Mouse (Mus musculus): ENCODE results near the gene Ttyh3. TPM values are rescaled to one million over a fixed set of nuclear protein-coding genes. Genes with fewer than 3 reads are reported as not detected.

The Ttyh3 gene
- polyA plus RNA-seq, 1 experiment: 46.0 TPM

DNA sequence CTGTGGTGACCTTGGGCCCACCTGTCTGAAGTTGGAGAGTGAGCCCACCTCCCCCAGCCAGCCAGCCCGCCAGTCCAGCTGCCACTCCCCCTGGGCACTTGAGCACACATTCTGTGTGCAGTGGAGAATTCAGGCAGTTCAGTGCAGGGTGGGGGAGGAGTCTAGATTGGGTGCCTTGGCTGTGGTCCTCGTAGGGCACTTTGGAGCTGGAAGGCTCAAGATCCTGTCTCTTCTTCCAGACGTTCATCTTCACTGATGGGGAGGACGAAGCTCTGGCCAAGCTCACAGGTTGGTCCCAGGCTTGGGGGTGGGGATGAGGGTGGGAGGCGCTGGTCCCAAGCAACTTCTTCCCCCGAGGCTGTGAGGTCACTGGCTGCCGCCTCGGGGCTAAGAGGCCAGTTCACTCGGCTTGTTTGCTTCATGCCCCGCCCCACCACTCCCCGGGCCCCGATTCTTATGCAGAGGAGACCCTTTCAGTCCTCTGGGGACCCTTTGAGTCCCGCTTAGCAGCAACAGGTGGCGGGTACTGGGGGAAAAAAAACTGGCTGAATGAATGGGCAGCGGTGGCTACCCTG lies 37.1 kb downstream of the Ttyh3 start:
- Histone ChIP-seq H3K79me3 (ENCODE audit: low read depth) (peaks cover 31% of the 10 kb centered on the region), H3K27me3 (ENCODE audit: control insufficient read depth, insufficient read depth, insufficient read length) (no peaks in the 10 kb centered on the region), H3ac (ENCODE audit: control insufficient read depth, insufficient read length, low read depth) (peak overlapping the region; percentile 50), H3K79me2 (ENCODE audit: control insufficient read depth, insufficient read depth) (peaks cover 62% of the 10 kb centered on the region), H3K4me3 (ENCODE audit: insufficient read depth, poor library complexity, severe bottlenecking) (peak overlapping the region; percentile 21), H3K36me3 (ENCODE audit: control insufficient read depth, insufficient read depth) (peaks cover 35% of the 10 kb centered on the region)
- TF ChIP-seq MYOG (IDR thresholded peaks at IDR 0.05; ENCODE audit: control insufficient read depth, extremely low read depth, insufficient read length) (no peak), CEBPB (IDR thresholded peaks at IDR 0.05; ENCODE audit: low read depth) (no peak), USF1 (IDR thresholded peaks at IDR 0.05; ENCODE audit: low read depth) (no peak), CTCF (IDR thresholded peaks at IDR 0.05; ENCODE audit: control insufficient read depth, insufficient read depth, insufficient read length) (no peak), MYOD1 (IDR thresholded peaks at IDR 0.05; ENCODE audit: control insufficient read depth, insufficient read length, low read depth) (no peak), MAX (IDR thresholded peaks at IDR 0.05) (no peak), FOSL1 (IDR thresholded peaks at IDR 0.05; ENCODE audit: insufficient read depth, low read length, poor library complexity, severe bottlenecking) (no peak)

DNA sequence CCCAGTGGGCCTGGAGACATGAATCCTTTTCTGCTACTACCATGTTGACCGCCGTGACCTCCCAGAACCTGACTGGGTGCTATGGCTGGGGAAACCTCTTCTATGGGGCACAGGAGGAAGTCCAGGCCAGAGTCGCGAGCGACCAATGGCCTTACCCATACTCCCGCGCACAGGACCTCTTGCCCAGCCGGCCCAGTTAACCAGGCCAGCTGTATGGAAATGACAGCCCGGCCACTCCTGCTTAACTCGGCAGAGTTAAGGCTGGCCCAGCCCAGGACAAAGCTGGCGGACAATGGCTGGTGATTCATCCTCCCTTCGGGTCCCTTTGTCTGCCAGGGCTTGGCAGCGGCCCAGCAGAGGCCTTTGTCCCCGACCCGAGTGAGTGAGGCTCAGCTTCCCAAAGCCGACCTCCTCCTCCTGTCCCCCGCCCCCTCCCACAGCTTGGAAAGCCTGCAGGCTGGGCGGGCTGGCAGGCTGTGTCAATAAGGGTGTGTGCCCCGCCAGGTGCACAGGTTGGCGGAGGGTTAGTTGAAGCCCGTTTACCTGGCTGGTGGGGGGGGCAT lies 37.7 kb downstream of the Ttyh3 start:
- H3K79me2 ChIP-seq (ENCODE audit: control insufficient read depth, insufficient read depth): peaks cover 62% of the 10 kb centered on the region
- peak overlapping the region; percentile 21 for H3K4me3 ChIP-seq (ENCODE audit: insufficient read depth, poor library complexity, severe bottlenecking)

DNA sequence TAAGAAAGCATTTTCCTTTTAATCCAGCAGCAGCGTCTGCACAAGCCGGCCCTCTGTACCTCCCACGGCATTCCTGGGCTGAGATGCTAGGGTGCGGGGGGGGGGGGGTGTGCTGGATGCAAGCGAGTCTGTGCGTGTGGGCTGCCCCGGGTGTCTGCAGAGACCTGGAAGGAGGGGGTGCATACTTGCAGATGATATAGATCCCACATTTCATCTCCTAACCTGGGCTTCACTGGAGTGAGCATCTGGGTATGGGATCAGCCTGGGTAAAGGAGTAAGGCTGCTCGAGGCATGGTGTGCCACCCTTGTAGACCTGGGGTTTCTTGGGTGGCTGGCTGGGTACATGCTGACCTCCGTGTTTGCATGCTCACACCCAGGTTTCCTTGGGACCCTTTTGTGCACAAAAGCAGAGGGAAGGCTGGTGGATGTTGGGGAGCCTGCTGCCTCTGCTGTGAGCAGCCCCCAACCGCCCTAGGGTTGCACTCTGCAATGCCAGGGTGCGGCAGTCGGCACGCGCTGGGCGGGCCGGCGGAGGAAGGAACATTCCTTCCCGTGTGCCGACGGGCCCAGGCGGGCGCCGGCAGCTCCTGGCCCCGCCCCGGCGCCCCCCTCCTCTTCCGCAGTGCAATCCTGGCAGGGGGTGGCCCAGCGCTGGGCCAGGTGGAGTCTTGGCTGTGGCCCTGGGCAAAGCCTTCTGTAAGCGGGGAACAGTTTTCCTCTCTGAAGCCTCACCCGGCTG lies 38.4 kb downstream of the Ttyh3 start:
- no peaks in the 10 kb centered on the region for H3K27me3 ChIP-seq (ENCODE audit: control insufficient read depth, insufficient read depth, insufficient read length)
- H3ac ChIP-seq (ENCODE audit: control insufficient read depth, insufficient read length, low read depth): peak overlapping the region; percentile 58
- TF ChIP-seq MAX (IDR thresholded peaks at IDR 0.05): peak; percentile 58
- no peak for TF ChIP-seq MYOD1 (IDR thresholded peaks at IDR 0.05; ENCODE audit: control insufficient read depth, insufficient read length, low read depth)
- peak overlapping the region; percentile 59 for H3K4me3 ChIP-seq (ENCODE audit: insufficient read depth, poor library complexity, severe bottlenecking)
- peaks cover 26% of the 10 kb centered on the region for H3K36me3 ChIP-seq (ENCODE audit: control insufficient read depth, insufficient read depth)
- peaks cover 62% of the 10 kb centered on the region for H3K79me2 ChIP-seq (ENCODE audit: control insufficient read depth, insufficient read depth)
- peaks cover 31% of the 10 kb centered on the region for H3K79me3 ChIP-seq (ENCODE audit: low read depth)

More for the DNA sequence above, 37.7 kb downstream of the Ttyh3 start:
- Histone ChIP-seq H3K79me3 (ENCODE audit: low read depth) (peaks cover 31% of the 10 kb centered on the region), H3K27me3 (ENCODE audit: control insufficient read depth, insufficient read depth, insufficient read length) (no peaks in the 10 kb centered on the region), H3ac (ENCODE audit: control insufficient read depth, insufficient read length, low read depth) (peak overlapping the region; percentile 58), H3K36me3 (ENCODE audit: control insufficient read depth, insufficient read depth) (peaks cover 30% of the 10 kb centered on the region)
- TF ChIP-seq FOSL1 (IDR thresholded peaks at IDR 0.05; ENCODE audit: insufficient read depth, low read length, poor library complexity, severe bottlenecking) (no peak), CEBPB (IDR thresholded peaks at IDR 0.05; ENCODE audit: low read depth) (no peak), CTCF (IDR thresholded peaks at IDR 0.05; ENCODE audit: control insufficient read depth, insufficient read depth, insufficient read length) (no peak), MYOG (IDR thresholded peaks at IDR 0.05; ENCODE audit: control insufficient read depth, extremely low read depth, insufficient read length) (no peak), MAX (IDR thresholded peaks at IDR 0.05) (no peak), MYOD1 (IDR thresholded peaks at IDR 0.05; ENCODE audit: control insufficient read depth, insufficient read length, low read depth) (no peak), USF1 (IDR thresholded peaks at IDR 0.05; ENCODE audit: low read depth) (no peak)

DNA sequence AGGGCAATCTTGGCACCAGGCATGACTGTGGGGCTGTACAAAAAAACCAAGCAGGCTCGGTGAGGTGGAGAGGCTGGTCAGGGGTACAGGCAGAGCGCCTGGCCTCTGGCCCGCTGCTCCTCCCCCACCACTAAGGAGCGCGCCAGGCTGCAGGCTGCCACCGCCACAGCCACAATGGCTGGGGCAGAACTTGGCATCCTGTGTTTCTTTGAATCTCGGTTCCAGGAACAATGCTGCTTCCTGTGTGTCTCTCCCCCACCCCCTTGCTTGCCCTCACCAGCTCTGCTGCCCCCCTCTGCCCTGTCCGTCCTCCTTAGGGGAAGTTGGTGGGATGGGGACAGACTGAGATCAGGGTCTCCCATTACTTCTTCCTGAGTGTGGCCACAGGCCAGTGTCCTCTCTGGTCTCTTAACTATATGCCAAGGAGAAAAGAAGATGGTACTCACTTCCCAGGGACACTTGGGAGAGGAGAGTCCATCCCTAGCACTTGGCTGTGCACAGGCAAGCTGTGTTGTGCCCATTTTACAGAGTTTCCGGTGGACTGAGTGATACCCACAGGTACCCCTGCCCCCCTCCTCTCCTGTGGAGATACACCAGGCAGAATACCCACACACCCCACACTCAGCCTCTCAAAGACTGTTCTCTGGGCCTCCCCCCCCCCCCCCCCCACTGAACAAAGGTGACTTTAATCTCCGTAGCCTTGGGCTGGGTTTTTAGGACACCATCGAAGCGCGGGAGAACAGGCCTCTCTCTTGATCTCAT lies 39.1 kb downstream of the Ttyh3 start:
- TF ChIP-seq FOSL1 (IDR thresholded peaks at IDR 0.05; ENCODE audit: insufficient read depth, low read length, poor library complexity, severe bottlenecking): no peak
- no peak for TF ChIP-seq CTCF (IDR thresholded peaks at IDR 0.05; ENCODE audit: control insufficient read depth, insufficient read depth, insufficient read length)
- no peak for TF ChIP-seq CEBPB (IDR thresholded peaks at IDR 0.05; ENCODE audit: low read depth)
- no peak for TF ChIP-seq MYOG (IDR thresholded peaks at IDR 0.05; ENCODE audit: control insufficient read depth, extremely low read depth, insufficient read length)
- no peak for TF ChIP-seq USF1 (IDR thresholded peaks at IDR 0.05; ENCODE audit: low read depth)
- TF ChIP-seq MYOD1 (IDR thresholded peaks at IDR 0.05; ENCODE audit: control insufficient read depth, insufficient read length, low read depth): no peak
- no peak for TF ChIP-seq MAX (IDR thresholded peaks at IDR 0.05)
- Histone ChIP-seq H3K79me3 (ENCODE audit: low read depth) (peaks cover 31% of the 10 kb centered on the region), H3ac (ENCODE audit: control insufficient read depth, insufficient read length, low read depth) (peak overlapping the region; percentile 56), H3K36me3 (ENCODE audit: control insufficient read depth, insufficient read depth) (peaks cover 22% of the 10 kb centered on the region), H3K4me3 (ENCODE audit: insufficient read depth, poor library complexity, severe bottlenecking) (peak overlapping the region; percentile 59), H3K79me2 (ENCODE audit: control insufficient read depth, insufficient read depth) (peaks cover 62% of the 10 kb centered on the region), H3K27me3 (ENCODE audit: control insufficient read depth, insufficient read depth, insufficient read length) (no peaks in the 10 kb centered on the region)

DNA sequence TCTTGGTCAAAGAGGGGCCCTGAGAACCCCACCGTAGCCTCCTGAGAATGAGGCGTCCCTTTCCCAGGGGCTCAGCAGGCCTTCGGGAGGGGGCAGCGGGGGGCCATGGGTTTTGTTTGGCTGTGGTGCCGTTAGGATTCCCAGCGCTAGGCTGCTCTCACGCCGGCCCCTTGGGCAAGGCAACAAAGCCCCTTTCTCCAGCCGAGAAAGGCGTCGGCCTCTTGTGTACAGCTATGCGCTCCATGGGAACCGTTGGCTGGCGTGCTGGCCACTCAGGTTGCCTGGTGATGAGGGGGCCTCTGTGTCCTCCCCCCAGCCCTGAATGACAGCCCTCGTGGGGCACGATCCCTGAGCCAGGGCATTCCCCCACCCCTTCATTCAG lies 40.2 kb downstream of the Ttyh3 start:
- Histone ChIP-seq H3K4me3 (ENCODE audit: insufficient read depth, poor library complexity, severe bottlenecking) (peak overlapping the region; percentile 59), H3ac (ENCODE audit: control insufficient read depth, insufficient read length, low read depth) (peak overlapping the region; percentile 68), H3K27me3 (ENCODE audit: control insufficient read depth, insufficient read depth, insufficient read length) (no peaks in the 10 kb centered on the region), H3K36me3 (ENCODE audit: control insufficient read depth, insufficient read depth) (peaks cover 14% of the 10 kb centered on the region), H3K79me2 (ENCODE audit: control insufficient read depth, insufficient read depth) (peaks cover 59% of the 10 kb centered on the region), H3K79me3 (ENCODE audit: low read depth) (peaks cover 29% of the 10 kb centered on the region)
- TF ChIP-seq MYOG (IDR thresholded peaks at IDR 0.05; ENCODE audit: control insufficient read depth, extremely low read depth, insufficient read length) (no peak), MAX (IDR thresholded peaks at IDR 0.05) (no peak), MYOD1 (IDR thresholded peaks at IDR 0.05; ENCODE audit: control insufficient read depth, insufficient read length, low read depth) (no peak), FOSL1 (IDR thresholded peaks at IDR 0.05; ENCODE audit: insufficient read depth, low read length, poor library complexity, severe bottlenecking) (no peak), CEBPB (IDR thresholded peaks at IDR 0.05; ENCODE audit: low read depth) (no peak), CTCF (IDR thresholded peaks at IDR 0.05; ENCODE audit: control insufficient read depth, insufficient read depth, insufficient read length) (no peak), USF1 (IDR thresholded peaks at IDR 0.05; ENCODE audit: low read depth) (no peak)
